Mouse (Mus musculus): Measurements from ENCODE around the gene Cntnap1. TPM values are rescaled to one million over a fixed set of nuclear protein-coding genes. Genes with fewer than 3 reads are reported as not detected.
A peak's percentile ranks its signal among the peaks of the same experiment; 100 is the strongest.

Gene Cntnap1
- polyA plus RNA-seq, 1 experiment from 2014 or later = 1.1 TPM

DNA sequence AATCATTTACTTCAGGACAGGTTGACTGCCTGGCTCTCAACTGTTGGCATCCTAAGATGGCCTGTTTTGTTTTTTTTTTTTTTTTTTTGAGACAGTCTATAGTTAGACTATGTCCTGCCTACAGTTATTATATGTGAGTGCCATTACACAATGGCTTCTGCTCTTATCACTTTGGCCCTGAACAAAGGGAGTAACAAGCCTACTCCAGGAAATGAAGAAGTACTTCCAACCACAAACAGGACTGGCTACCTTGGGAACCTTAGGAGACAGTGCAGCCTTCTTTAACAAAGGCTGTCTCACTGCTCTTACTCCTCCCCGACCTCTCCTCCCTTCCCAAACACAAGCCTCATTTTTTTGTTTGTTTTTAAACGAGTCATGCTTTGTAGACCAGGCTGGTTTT lies 50.5 kb downstream of the Cntnap1 start:
- no peak overlapping the region for H3K4me2 ChIP-seq (ENCODE audit: low read depth, low read length)
- H3K27me3 ChIP-seq (ENCODE audit: control insufficient read depth, insufficient read depth, low read depth, low read length) = no peaks in the 10 kb centered on the region
- no peaks in the 10 kb centered on the region for H3K9me3 ChIP-seq (ENCODE audit: control insufficient read depth, low read length)
- peaks cover 8% of the 10 kb centered on the region; the same call in 1 of the 2 replicates for H3K36me3 ChIP-seq (ENCODE audit: control insufficient read depth, insufficient read depth, low read length)
- peak overlapping the region; percentile 29 for H3K27ac ChIP-seq (ENCODE audit: low read length)
- 18% methylated on average over 2 of the region's 2 CpGs for WGBS
- no peak for ATAC-seq (ENCODE audit: low read depth)
- H3K4me3 ChIP-seq (ENCODE audit: low read length) = no peak overlapping the region
- H3K9ac ChIP-seq (ENCODE audit: low read length) = no peak overlapping the region
- H3K4me1 ChIP-seq (replicated peaks; ENCODE audit: control insufficient read depth, insufficient read depth, low read length) = peaks cover 15% of the 10 kb centered on the region

DNA sequence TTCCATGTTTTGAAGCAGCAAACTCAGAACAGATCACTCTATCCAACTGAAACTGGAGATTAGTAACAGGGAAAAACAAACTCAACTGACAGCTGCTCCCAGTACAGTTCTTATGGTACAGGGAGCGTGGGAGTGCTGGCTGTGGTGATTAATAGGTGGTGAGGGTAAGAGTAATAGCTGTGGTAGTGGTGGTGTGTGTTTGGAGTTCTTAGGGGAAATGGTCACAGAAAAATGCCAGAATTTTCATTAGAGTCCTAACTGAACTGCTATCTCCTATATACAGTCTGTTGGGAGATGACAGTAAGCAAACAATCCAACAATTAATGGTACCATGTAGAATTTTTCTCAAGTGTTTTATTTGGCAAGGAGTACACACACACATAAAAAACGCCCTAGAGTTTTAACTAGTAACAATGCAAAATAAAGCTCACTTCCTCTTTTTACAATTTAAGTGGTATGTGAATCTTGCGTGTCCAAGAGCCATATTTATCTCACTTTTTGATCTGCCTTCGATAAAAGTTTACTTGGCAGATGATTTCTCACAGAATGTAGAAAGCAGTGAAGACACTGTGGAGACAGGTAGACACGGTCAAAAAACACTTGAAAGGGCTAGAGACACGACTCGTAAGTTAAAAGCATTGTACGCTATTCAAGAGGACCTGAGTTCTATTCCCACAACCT lies 51.1 kb downstream of the Cntnap1 start:
- ATAC-seq (ENCODE audit: low read depth) = no peak
- H3K9ac ChIP-seq (ENCODE audit: low read length) = no peak overlapping the region
- no peaks in the 10 kb centered on the region for H3K9me3 ChIP-seq (ENCODE audit: control insufficient read depth, low read length)
- peaks cover 15% of the 10 kb centered on the region for H3K4me1 ChIP-seq (replicated peaks; ENCODE audit: control insufficient read depth, insufficient read depth, low read length)
- WGBS = 64% methylated on average over 8 of the region's 8 CpGs
- H3K4me3 ChIP-seq (ENCODE audit: low read length) = no peak overlapping the region
- H3K27me3 ChIP-seq (ENCODE audit: control insufficient read depth, insufficient read depth, low read depth, low read length) = no peaks in the 10 kb centered on the region
- peak overlapping the region; percentile 29 for H3K27ac ChIP-seq (ENCODE audit: low read length)
- no peak overlapping the region for H3K4me2 ChIP-seq (ENCODE audit: low read depth, low read length)
- H3K36me3 ChIP-seq (ENCODE audit: control insufficient read depth, insufficient read depth, low read length) = peaks cover 8% of the 10 kb centered on the region; the same call in 1 of the 2 replicates

DNA sequence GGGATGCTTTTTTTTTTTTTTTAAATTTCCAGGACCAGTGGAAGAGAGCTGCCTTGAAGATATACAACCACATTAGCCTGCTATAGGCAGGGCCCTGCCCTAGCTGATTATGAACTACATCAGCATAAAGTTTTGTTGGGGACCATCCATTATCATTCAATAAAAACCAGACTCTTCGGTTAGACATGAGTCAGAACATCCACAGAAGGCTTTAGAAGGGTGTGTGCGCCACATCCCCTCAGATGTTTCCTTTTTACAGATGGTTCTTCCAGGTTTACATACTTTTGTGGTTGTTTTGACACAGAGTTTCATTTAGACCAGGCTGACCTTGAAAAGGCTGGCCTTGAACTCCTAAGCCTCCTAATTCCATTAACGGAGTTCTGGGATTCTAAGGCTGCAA lies 54.0 kb downstream of the Cntnap1 start:
- no peak for ATAC-seq (ENCODE audit: low read depth)
- 82% methylated on average over 3 of the region's 3 CpGs for WGBS

DNA sequence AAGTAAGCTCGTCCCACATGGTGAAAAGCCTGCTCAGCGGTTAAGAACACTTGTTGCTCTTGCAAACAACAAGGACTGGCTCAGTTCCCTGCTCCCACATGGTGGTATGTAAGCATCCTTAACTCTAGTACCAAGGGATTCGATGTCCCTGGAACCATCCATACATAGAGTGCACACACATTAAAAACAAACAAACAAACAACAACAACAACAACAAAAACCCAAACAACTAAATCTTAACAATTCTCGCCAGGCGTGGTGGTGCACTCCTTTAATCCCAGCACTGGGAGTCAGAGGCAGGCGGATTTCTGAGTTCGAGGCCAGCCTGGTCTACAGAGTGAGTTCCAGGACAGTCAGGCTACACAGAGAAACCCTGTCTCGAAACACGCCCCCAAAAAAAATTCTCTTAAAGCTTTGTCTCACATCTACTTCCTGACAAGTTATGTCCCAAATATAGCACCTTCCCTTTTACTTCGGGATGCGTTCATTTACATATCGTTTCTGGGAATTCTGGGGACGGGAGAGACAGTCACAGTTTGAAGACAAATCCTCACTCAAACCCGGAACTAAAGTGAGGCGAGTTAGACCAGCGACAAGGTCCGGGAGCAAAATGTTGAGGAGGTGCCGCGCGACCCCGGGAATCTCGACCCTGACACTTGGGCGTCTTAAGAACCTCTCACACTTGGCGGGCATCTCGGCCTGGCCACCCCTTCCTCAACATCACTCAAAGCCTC lies 55.2 kb downstream of the Cntnap1 start:
- peak overlapping the region; percentile 74 for H3K27ac ChIP-seq (ENCODE audit: low read length)
- H3K4me2 ChIP-seq (ENCODE audit: low read depth, low read length) = peak overlapping the region; percentile 77
- H3K4me3 ChIP-seq (ENCODE audit: low read length) = peak overlapping the region; percentile 82
- H3K4me1 ChIP-seq (replicated peaks; ENCODE audit: control insufficient read depth, insufficient read depth, low read length) = peaks cover 28% of the 10 kb centered on the region
- H3K9me3 ChIP-seq (ENCODE audit: control insufficient read depth, low read length) = no peaks in the 10 kb centered on the region
- no peak for ATAC-seq (ENCODE audit: low read depth)
- H3K9ac ChIP-seq (ENCODE audit: low read length) = peak overlapping the region; percentile 89
- WGBS = 13% methylated on average over 25 of the region's 25 CpGs
- H3K27me3 ChIP-seq (ENCODE audit: control insufficient read depth, insufficient read depth, low read depth, low read length) = no peaks in the 10 kb centered on the region
- H3K36me3 ChIP-seq (ENCODE audit: control insufficient read depth, insufficient read depth, low read length) = no peaks in the 10 kb centered on the region

More for the DNA sequence above, 54.0 kb downstream of the Cntnap1 start:
- Histone ChIP-seq H3K27me3 (ENCODE audit: control insufficient read depth, insufficient read depth, low read depth, low read length) (no peaks in the 10 kb centered on the region), H3K9me3 (ENCODE audit: control insufficient read depth, low read length) (no peaks in the 10 kb centered on the region), H3K4me3 (ENCODE audit: low read length) (no peak overlapping the region), H3K9ac (ENCODE audit: low read length) (no peak overlapping the region), H3K27ac (ENCODE audit: low read length) (no peak overlapping the region), H3K4me1 (replicated peaks; ENCODE audit: control insufficient read depth, insufficient read depth, low read length) (peaks cover 18% of the 10 kb centered on the region), H3K4me2 (ENCODE audit: low read depth, low read length) (no peak overlapping the region), H3K36me3 (ENCODE audit: control insufficient read depth, insufficient read depth, low read length) (no peaks in the 10 kb centered on the region)

DNA sequence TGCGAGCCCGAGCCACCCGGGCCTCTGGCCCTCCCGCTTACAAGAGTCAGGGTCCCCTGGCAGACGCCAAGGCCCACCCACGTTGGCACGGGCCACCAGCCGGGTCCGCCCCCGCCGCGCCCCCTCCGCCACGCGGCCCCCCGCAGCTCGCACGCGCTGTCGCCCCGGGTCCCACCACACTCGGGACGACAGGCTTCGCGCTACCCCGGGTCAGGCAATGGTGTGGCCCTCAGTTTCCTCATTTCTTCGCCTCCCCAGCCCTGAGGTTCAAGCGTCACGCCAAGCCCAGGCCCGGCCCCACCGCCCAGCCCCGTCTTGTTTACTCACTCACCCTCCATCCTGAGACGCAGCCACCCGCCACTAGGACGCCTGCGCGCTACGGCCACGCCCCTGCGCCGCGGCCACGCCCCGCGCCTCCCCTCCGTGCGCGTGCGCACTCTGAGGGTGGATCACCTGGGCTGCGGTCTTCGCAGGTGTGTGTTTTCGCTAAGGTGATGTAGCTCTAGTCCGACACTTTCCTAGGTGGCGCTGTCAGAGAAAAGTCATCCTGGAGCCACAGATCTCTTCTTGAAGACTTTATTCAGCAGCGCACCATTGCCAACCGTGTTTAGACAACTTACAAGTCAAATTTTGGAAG lies 55.9 kb downstream of the Cntnap1 start, which contains the start of gene Ezh1:
TSS of gene Ezh1 (minus strand) at position 399 of the 637 bp plus-strand sequence.
- peak; percentile 94 for ATAC-seq (ENCODE audit: low read depth)
- under 1% methylated on average over 37 of the region's 56 CpGs for WGBS
- peak within 1 kb of the TSS; percentile 89 for H3K9ac ChIP-seq (ENCODE audit: low read length)

DNA sequence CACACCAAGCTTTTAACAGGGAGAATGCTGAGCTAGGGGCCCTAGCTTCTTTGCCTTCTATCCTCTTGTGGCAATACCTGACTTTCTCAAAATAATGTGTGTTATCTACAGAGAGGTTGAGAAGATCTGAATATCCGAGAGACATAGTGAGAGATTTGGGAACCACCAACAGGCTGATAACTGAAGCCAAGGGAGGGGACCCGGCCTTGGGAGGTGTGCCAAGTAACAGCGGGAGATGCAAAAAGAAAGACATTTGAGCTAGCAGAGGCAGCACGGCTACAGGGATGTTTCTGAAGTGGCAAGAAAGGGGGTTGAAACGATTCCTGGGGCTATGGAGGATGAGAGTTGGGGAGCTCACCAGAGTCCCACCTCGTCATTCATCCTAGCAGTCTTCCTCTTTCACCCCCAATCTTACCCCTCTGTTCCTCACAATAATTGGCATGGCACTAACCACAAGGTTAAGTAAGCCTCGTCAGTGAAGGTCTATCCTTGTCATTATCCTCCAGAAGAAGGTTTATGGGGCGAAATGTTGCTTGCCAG lies 59.1 kb downstream of the Cntnap1 start:
- peak overlapping the region; percentile 53; the same call in 1 of the 2 replicates for H3K4me2 ChIP-seq (ENCODE audit: low read depth, low read length)
- H3K27ac ChIP-seq (ENCODE audit: low read length) = peak overlapping the region; percentile 96
- peaks cover 38% of the 10 kb centered on the region for H3K4me1 ChIP-seq (replicated peaks; ENCODE audit: control insufficient read depth, insufficient read depth, low read length)
- H3K27me3 ChIP-seq (ENCODE audit: control insufficient read depth, insufficient read depth, low read depth, low read length) = no peaks in the 10 kb centered on the region
- H3K36me3 ChIP-seq (ENCODE audit: control insufficient read depth, insufficient read depth, low read length) = no peaks in the 10 kb centered on the region
- 22% methylated on average over 8 of the region's 8 CpGs for WGBS
- no peaks in the 10 kb centered on the region for H3K9me3 ChIP-seq (ENCODE audit: control insufficient read depth, low read length)
- no peak overlapping the region for H3K4me3 ChIP-seq (ENCODE audit: low read length)
- ATAC-seq (ENCODE audit: low read depth) = no peak
- no peak overlapping the region for H3K9ac ChIP-seq (ENCODE audit: low read length)

More for the DNA sequence above, 55.9 kb downstream of the Cntnap1 start, which contains the start of gene Ezh1:
- peak within 1 kb of the TSS; percentile 77 for H3K4me2 ChIP-seq (ENCODE audit: low read depth, low read length)
- peak within 1 kb of the TSS; percentile 74 for H3K27ac ChIP-seq (ENCODE audit: low read length)
- no peaks in the 10 kb centered on the region for H3K36me3 ChIP-seq (ENCODE audit: control insufficient read depth, insufficient read depth, low read length)
- H3K27me3 ChIP-seq (ENCODE audit: control insufficient read depth, insufficient read depth, low read depth, low read length) = no peaks in the 10 kb centered on the region
- H3K4me3 ChIP-seq (ENCODE audit: low read length) = peak within 1 kb of the TSS; percentile 82
- H3K9me3 ChIP-seq (ENCODE audit: control insufficient read depth, low read length) = no peaks in the 10 kb centered on the region
- peaks cover 32% of the 10 kb centered on the region for H3K4me1 ChIP-seq (replicated peaks; ENCODE audit: control insufficient read depth, insufficient read depth, low read length)

DNA sequence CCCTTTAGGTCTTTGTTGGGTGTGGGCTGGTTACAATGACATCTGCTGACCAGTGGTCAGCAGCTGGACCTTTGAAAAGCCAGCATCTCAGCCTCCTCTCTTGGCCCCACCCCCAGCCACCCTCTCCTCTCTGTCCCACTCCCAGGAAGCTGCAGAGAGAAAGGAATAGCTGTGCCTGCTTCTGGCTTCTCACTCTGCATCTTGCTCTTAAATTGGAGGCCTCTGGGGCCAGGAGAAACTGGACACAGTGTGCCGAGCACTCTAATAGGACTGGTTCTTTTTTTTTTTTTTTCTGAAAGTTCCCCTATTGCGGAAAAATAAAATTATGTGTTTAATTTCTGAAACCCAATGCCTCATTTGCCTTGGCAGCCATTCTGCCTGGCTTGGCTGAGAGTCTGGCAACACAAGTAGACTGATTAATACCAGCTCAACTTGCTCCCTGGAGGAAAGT lies 59.8 kb downstream of the Cntnap1 start:
- H3K27me3 ChIP-seq (ENCODE audit: control insufficient read depth, insufficient read depth, low read depth, low read length) = no peaks in the 10 kb centered on the region
- no peak overlapping the region for H3K4me3 ChIP-seq (ENCODE audit: low read length)
- peak overlapping the region; percentile 96 for H3K27ac ChIP-seq (ENCODE audit: low read length)
- 26% methylated on average over 2 of the region's 2 CpGs for WGBS
- peak overlapping the region; percentile 21; the same call in 1 of the 2 replicates for H3K9ac ChIP-seq (ENCODE audit: low read length)
- H3K4me1 ChIP-seq (replicated peaks; ENCODE audit: control insufficient read depth, insufficient read depth, low read length) = peaks cover 32% of the 10 kb centered on the region
- no peak for ATAC-seq (ENCODE audit: low read depth)
- no peaks in the 10 kb centered on the region for H3K9me3 ChIP-seq (ENCODE audit: control insufficient read depth, low read length)
- H3K36me3 ChIP-seq (ENCODE audit: control insufficient read depth, insufficient read depth, low read length) = no peaks in the 10 kb centered on the region
- H3K4me2 ChIP-seq (ENCODE audit: low read depth, low read length) = peak overlapping the region; percentile 53

DNA sequence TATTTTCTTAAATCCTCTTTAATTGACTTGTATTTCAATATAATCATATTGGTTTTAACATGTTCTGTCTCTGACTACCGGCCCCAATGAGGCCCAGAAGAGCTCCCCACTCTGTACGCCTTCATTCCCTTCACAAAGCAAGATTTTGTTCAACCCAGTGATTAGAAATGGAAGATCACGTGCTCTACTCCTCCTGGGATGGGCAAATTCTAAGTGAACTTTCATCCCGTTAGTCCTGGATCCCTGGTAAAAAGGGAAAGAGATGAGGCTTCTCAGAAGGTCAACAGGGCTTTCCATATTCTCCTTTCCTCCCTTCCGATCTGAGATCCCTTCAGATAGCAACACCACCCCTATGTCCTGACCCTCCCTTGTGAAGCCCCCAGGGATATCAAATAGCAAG lies 60.2 kb downstream of the Cntnap1 start:
- Histone ChIP-seq H3K4me2 (ENCODE audit: low read depth, low read length) (peak overlapping the region; percentile 53), H3K4me3 (ENCODE audit: low read length) (peak overlapping the region; percentile 6; the same call in 1 of the 2 replicates), H3K9ac (ENCODE audit: low read length) (peak overlapping the region; percentile 62; the same call in 1 of the 2 replicates), H3K4me1 (replicated peaks; ENCODE audit: control insufficient read depth, insufficient read depth, low read length) (peaks cover 28% of the 10 kb centered on the region), H3K27ac (ENCODE audit: low read length) (peak overlapping the region; percentile 96), H3K36me3 (ENCODE audit: control insufficient read depth, insufficient read depth, low read length) (no peaks in the 10 kb centered on the region), H3K27me3 (ENCODE audit: control insufficient read depth, insufficient read depth, low read depth, low read length) (no peaks in the 10 kb centered on the region), H3K9me3 (ENCODE audit: control insufficient read depth, low read length) (no peaks in the 10 kb centered on the region)
- 19% methylated on average over 5 of the region's 5 CpGs for WGBS
- ATAC-seq (ENCODE audit: low read depth) = no peak

Data from lung, embryonic 16.5 days (tissue).